ENCODE assay signal across 19 mouse cellular contexts in the genomic region with DNA sequence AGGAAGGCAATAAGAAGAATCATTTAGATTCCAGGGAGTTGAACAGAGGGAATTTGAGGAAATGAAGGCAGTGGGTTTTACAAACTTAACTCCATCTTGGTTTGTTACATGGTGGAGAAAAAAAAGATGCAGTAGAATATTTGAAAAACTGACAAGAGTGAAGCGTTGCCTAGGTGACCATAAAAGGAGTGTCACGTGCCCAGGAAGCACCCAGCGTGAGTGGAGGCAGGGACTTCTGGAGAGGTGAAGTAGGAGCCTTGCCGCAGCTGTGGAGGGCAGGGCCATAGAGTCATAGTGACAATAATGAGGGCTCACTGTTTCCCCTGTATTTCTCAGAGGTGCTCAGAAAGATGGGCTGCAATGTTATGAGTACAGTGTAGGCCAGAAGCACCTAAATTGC. TPM values are rescaled to one million over a fixed set of nuclear protein-coding genes. Genes with fewer than 3 reads are reported as not detected.
DNase-seq lines count a peak whose midpoint lies in the region; ATAC-seq and TF ChIP-seq lines count a peak whose summit lies in the region.
"Had no signal": no experiment of that assay in that cellular context is flagged by ENCODE, and none has a peak within 500 bp of the region (broad histone marks: within the 10 kb centered on the region; RNA-seq: fewer than 3 reads in every experiment).

No protein-coding gene starts in this region.

- no peak overlapping the region for H3K9ac ChIP-seq in heart, adult 2 months (ENCODE audit: low read depth, low read length)
- H3K9ac ChIP-seq in hindbrain, embryonic 13.5 days: no peak overlapping the region
- no peak overlapping the region for H3K9ac ChIP-seq in midbrain, embryonic 13.5 days (replicated peaks)
- H3K9ac ChIP-seq: embryonic facial prominence, embryonic 13.5 days; forebrain, embryonic 12.5 days; heart, embryonic 12.5 days; hindbrain, embryonic 15.5 days had no signal

- no peak for TF ChIP-seq CTCF in C2C12 (IDR thresholded peaks at IDR 0.05; ENCODE audit: control insufficient read depth, insufficient read depth, insufficient read length)
- TF ChIP-seq CTCF in heart, adult 2 months (IDR thresholded peaks at IDR 0.05): no peak

- no peak overlapping the region for H3K4me3 ChIP-seq in C2C12 (ENCODE audit: insufficient read depth, poor library complexity, severe bottlenecking)
- no peak overlapping the region for H3K4me3 ChIP-seq in myocyte
- no peak overlapping the region for H3K4me3 ChIP-seq in heart, adult 2 months
- H3K4me3 ChIP-seq in hindbrain, embryonic 13.5 days: no peak overlapping the region
- H3K4me3 ChIP-seq in midbrain, embryonic 13.5 days (replicated peaks): no peak overlapping the region
- H3K4me3 ChIP-seq: embryonic facial prominence, embryonic 13.5 days; forebrain, embryonic 12.5 days; heart, embryonic 12.5 days; hindbrain, embryonic 10.5 days; hindbrain, embryonic 15.5 days had no signal

- no peak overlapping the region for H3K27ac ChIP-seq in heart, adult 2 months
- H3K27ac ChIP-seq in hindbrain, embryonic 13.5 days: no peak overlapping the region
- H3K27ac ChIP-seq in midbrain, embryonic 13.5 days: no peak overlapping the region
- H3K27ac ChIP-seq: embryonic facial prominence, embryonic 13.5 days; forebrain, embryonic 12.5 days; hindbrain, embryonic 10.5 days; hindbrain, embryonic 15.5 days had no signal

- TF ChIP-seq EP300 in heart, adult 2 months (IDR thresholded peaks at IDR 0.05; ENCODE audit: insufficient read depth, low read depth, low read length): no peak

- H3K4me2 ChIP-seq in myocyte (ENCODE audit: low read depth): no peak overlapping the region
- no peak overlapping the region for H3K4me2 ChIP-seq in hindbrain, embryonic 13.5 days
- H3K4me2 ChIP-seq in midbrain, embryonic 13.5 days (replicated peaks): no peak overlapping the region
- H3K4me2 ChIP-seq: embryonic facial prominence, embryonic 13.5 days; forebrain, embryonic 12.5 days; heart, embryonic 12.5 days; hindbrain, embryonic 15.5 days had no signal

- no peak overlapping the region for H3ac ChIP-seq in C2C12 (ENCODE audit: control insufficient read depth, insufficient read length, low read depth)
- no peak overlapping the region for H3ac ChIP-seq in myocyte (ENCODE audit: control insufficient read depth, insufficient read length)

- no peaks in the 10 kb centered on the region for H3K79me2 ChIP-seq in C2C12 (ENCODE audit: control insufficient read depth, insufficient read depth)
- no peaks in the 10 kb centered on the region for H3K79me2 ChIP-seq in myocyte (ENCODE audit: control insufficient read depth, insufficient read depth)
- no peaks in the 10 kb centered on the region for H3K79me2 ChIP-seq in heart, adult 2 months (replicated peaks; ENCODE audit: control insufficient read depth, insufficient read depth, low read length)

- no peaks in the 10 kb centered on the region for H3K79me3 ChIP-seq in C2C12 (ENCODE audit: low read depth)

- DNase-seq in thymus, postnatal 10 days (ENCODE audit: low spot score in 2 of 2): peak; percentile 31 to 37
- peak; percentile 46 for DNase-seq in thymus, postnatal 4 days
- DNase-seq in heart, adult 2 months: no peak
- DNase-seq: adrenal gland, postnatal 14 days; cerebellum, adult 11-12 months; cerebellum, adult 9-11 months; cerebellum, postnatal 36 days; gastrocnemius, postnatal 14 days had no signal

- H3K9me3 ChIP-seq in hindbrain, embryonic 13.5 days: no peaks in the 10 kb centered on the region
- H3K9me3 ChIP-seq in midbrain, embryonic 13.5 days: no peaks in the 10 kb centered on the region
- H3K9me3 ChIP-seq: embryonic facial prominence, embryonic 13.5 days; forebrain, embryonic 12.5 days; G1E; heart, embryonic 12.5 days; hindbrain, embryonic 10.5 days; hindbrain, embryonic 15.5 days had no signal

- H3K36me3 ChIP-seq in C2C12 (ENCODE audit: control insufficient read depth, insufficient read depth): no peaks in the 10 kb centered on the region
- no peaks in the 10 kb centered on the region for H3K36me3 ChIP-seq in myocyte (ENCODE audit: control insufficient read depth, insufficient read depth)
- no peaks in the 10 kb centered on the region for H3K36me3 ChIP-seq in heart, adult 2 months (ENCODE audit: control insufficient read depth, insufficient read depth, low read length)
- peaks cover 26% of the 10 kb centered on the region for H3K36me3 ChIP-seq in hindbrain, embryonic 13.5 days
- peaks cover 20% of the 10 kb centered on the region for H3K36me3 ChIP-seq in midbrain, embryonic 13.5 days
- H3K36me3 ChIP-seq: forebrain, embryonic 12.5 days had no signal

- ATAC-seq in hindbrain, embryonic 13.5 days (ENCODE audit: low FRiP score): no peak
- no peak for ATAC-seq in midbrain, embryonic 13.5 days
- ATAC-seq: forebrain, embryonic 16.5 days had no signal

- TF ChIP-seq POLR2A in myocyte (IDR thresholded peaks at IDR 0.05; ENCODE audit: insufficient read length, low read depth): no peak
- no peak for TF ChIP-seq POLR2A in heart, adult 2 months (IDR thresholded peaks at IDR 0.05; ENCODE audit: insufficient read depth, low read depth, low read length)

- WGBS in heart, adult 2 months: 72% methylated on average over 4 of the region's 4 CpGs
- WGBS in hindbrain, embryonic 13.5 days: 69% methylated on average over 4 of the region's 4 CpGs
- 77% methylated on average over 4 of the region's 4 CpGs for WGBS in midbrain, embryonic 13.5 days

- H3K4me1 ChIP-seq in heart, adult 2 months (ENCODE audit: control insufficient read depth, insufficient read depth, low read length): no peaks in the 10 kb centered on the region
- H3K4me1 ChIP-seq in hindbrain, embryonic 13.5 days (replicated peaks): no peaks in the 10 kb centered on the region
- no peaks in the 10 kb centered on the region for H3K4me1 ChIP-seq in midbrain, embryonic 13.5 days (replicated peaks)
- H3K4me1 ChIP-seq: heart, embryonic 12.5 days; hindbrain, embryonic 15.5 days had no signal

- H3K27me3 ChIP-seq in C2C12 (ENCODE audit: control insufficient read depth, insufficient read depth, insufficient read length) (no peaks in the 10 kb centered on the region), myocyte (ENCODE audit: control insufficient read depth, insufficient read depth, insufficient read length) (no peaks in the 10 kb centered on the region)
- no peaks in the 10 kb centered on the region for H3K27me3 ChIP-seq in heart, adult 2 months (ENCODE audit: control insufficient read depth, insufficient read depth, low read length)
- no peaks in the 10 kb centered on the region for H3K27me3 ChIP-seq in hindbrain, embryonic 13.5 days
- H3K27me3 ChIP-seq in midbrain, embryonic 13.5 days: no peaks in the 10 kb centered on the region
- H3K27me3 ChIP-seq: embryonic facial prominence, embryonic 13.5 days; forebrain, embryonic 12.5 days; heart, embryonic 12.5 days; hindbrain, embryonic 15.5 days had no signal

- intact Hi-C loops in heart, adult 2 months (cut with DNase I): no loop called here

TF ChIP-seq in C2C12, 6 proteins besides CTCF, POLR2A, EP300 and RAD21:
- TF ChIP-seq FOSL1 (IDR thresholded peaks at IDR 0.05; ENCODE audit: insufficient read depth, low read length, poor library complexity, severe bottlenecking) (no peak), USF1 (IDR thresholded peaks at IDR 0.05; ENCODE audit: low read depth) (peak; percentile 52), CEBPB (IDR thresholded peaks at IDR 0.05; ENCODE audit: low read depth) (no peak), MYOD1 (IDR thresholded peaks at IDR 0.05; ENCODE audit: control insufficient read depth, insufficient read length, low read depth) (no peak), MYOG (IDR thresholded peaks at IDR 0.05; ENCODE audit: control insufficient read depth, extremely low read depth, insufficient read length) (no peak), MAX (IDR thresholded peaks at IDR 0.05) (no peak)
TF ChIP-seq in C2C12: peak in this region for 1.

TF ChIP-seq in myocyte, 11 proteins besides CTCF, POLR2A, EP300 and RAD21:
- TF ChIP-seq CEBPB (IDR thresholded peaks at IDR 0.05; ENCODE audit: insufficient read depth, poor library complexity, severe bottlenecking) (no peak), MAX (IDR thresholded peaks at IDR 0.05; ENCODE audit: low read depth) (no peak), SRF (IDR thresholded peaks at IDR 0.05; ENCODE audit: control insufficient read depth, insufficient read length, low read depth) (no peak), USF1 (IDR thresholded peaks at IDR 0.05; ENCODE audit: low read depth) (peak; percentile 16)

RNA-seq across cellular contexts. Expression of gene Ccdc181, which starts 3.9 kb away (rescaled TPM):
- polyA plus RNA-seq in C2C12 (2012; fragmentation: generic; extraction: Trizol): 1.7 TPM
- polyA plus RNA-seq in myocyte (2012; fragmentation: generic; extraction: Trizol): 4.1 TPM
- total RNA-seq in heart, adult 2 months (2021): 1 to 10 TPM; 8.6 to 9.2 TPM
- polyA plus RNA-seq in heart, adult 2 months (2012; rRNA removed): 2.7 TPM in 2 replicates
- polyA plus RNA-seq in hindbrain, embryonic 13.5 days (2015; fragmentation: Nextera tagmentation; extraction: Ambion mirVana): 22.7 TPM in 2 replicates
- 20.0 and 22.7 TPM in 2 replicates for polyA plus RNA-seq in midbrain, embryonic 13.5 days (2015; fragmentation: Nextera tagmentation; extraction: Ambion mirVana)

RNA-seq across cellular contexts. Expression of gene Nme7, which starts 24.6 kb away (rescaled TPM):
- polyA plus RNA-seq in C2C12 (2012; fragmentation: generic; extraction: Trizol) (19.0 TPM), myocyte (2012; fragmentation: generic; extraction: Trizol) (10.7 TPM)
- total RNA-seq in heart, adult 2 months (2021): 1 to 10 TPM; 3.6 to 3.7 TPM
- polyA plus RNA-seq in heart, adult 2 months (2012; rRNA removed): 2.1 and 3.0 TPM in 2 replicates
- polyA plus RNA-seq in hindbrain, embryonic 13.5 days (2015; fragmentation: Nextera tagmentation; extraction: Ambion mirVana): 30.1 and 30.3 TPM in 2 replicates
- polyA plus RNA-seq in midbrain, embryonic 13.5 days (2015; fragmentation: Nextera tagmentation; extraction: Ambion mirVana): 32.1 and 38.8 TPM in 2 replicates

RNA-seq across cellular contexts. Expression of gene Blzf1, which starts 28.0 kb away (rescaled TPM):
- polyA plus RNA-seq in C2C12 (2012; fragmentation: generic; extraction: Trizol) (5.0 TPM), myocyte (2012; fragmentation: generic; extraction: Trizol) (11.4 TPM)
- 10 to 100 TPM; 23.1 to 23.6 TPM for total RNA-seq in heart, adult 2 months (2021)
- 4.7 and 10.2 TPM in 2 replicates for polyA plus RNA-seq in heart, adult 2 months (2012; rRNA removed)
- polyA plus RNA-seq in hindbrain, embryonic 13.5 days (2015; fragmentation: Nextera tagmentation; extraction: Ambion mirVana): 32.1 and 33.0 TPM in 2 replicates
- 30.7 and 31.3 TPM in 2 replicates for polyA plus RNA-seq in midbrain, embryonic 13.5 days (2015; fragmentation: Nextera tagmentation; extraction: Ambion mirVana)

RNA-seq across cellular contexts. Expression of gene Slc19a2, which starts 30.5 kb away (rescaled TPM):
- polyA plus RNA-seq in C2C12 (2012; fragmentation: generic; extraction: Trizol): 10.1 TPM
- 6.2 TPM for polyA plus RNA-seq in myocyte (2012; fragmentation: generic; extraction: Trizol)
- 1 to 10 TPM; 5.0 to 7.8 TPM for total RNA-seq in heart, adult 2 months (2021)
- 7.6 and 14.6 TPM in 2 replicates for polyA plus RNA-seq in heart, adult 2 months (2012; rRNA removed)
- polyA plus RNA-seq in hindbrain, embryonic 13.5 days (2015; fragmentation: Nextera tagmentation; extraction: Ambion mirVana): 5.8 and 7.1 TPM in 2 replicates
- 7.0 and 7.7 TPM in 2 replicates for polyA plus RNA-seq in midbrain, embryonic 13.5 days (2015; fragmentation: Nextera tagmentation; extraction: Ambion mirVana)

Comparison
In these comparisons a context has a peak if more than half of its experiments do, and no peak if none do; other contexts are left out.
1. DNase-seq: peak in thymus, postnatal 10 days (2 of 2) and thymus, postnatal 4 days (single experiment); none in heart, adult 2 months (0 of 2).